Mouse (Mus musculus): ENCODE measurements around the gene Olig2.
"Not testable (repeated sequence)": the region's sequence is repeated elsewhere in the genome, so short reads cannot be mapped to it uniquely, and the experiment has no call there.

Olig2 gene

GRCm38 (mm10) chr16:91226883-91227759 lies 1.9 kb downstream of the Olig2 start:
- no peak for DNase-seq (ENCODE audit: inconsistent ontology term)

- no peak for DNase-seq (ENCODE audit: inconsistent ontology term)
Measured at GRCm38 (mm10) chr16:91227760-91228043, 2.4 kb downstream of the Olig2 start.

GRCm38 (mm10) chr16:91228238-91229071 lies 3.2 kb downstream of the Olig2 start:
- DNase-seq (ENCODE audit: inconsistent ontology term), result no peak

GRCm38 (mm10) chr16:91229072-91229348 lies 3.8 kb downstream of the Olig2 start:
- DNase-seq (ENCODE audit: inconsistent ontology term), result no peak

- DNase-seq (ENCODE audit: inconsistent ontology term), result no peak
Measured at GRCm38 (mm10) chr16:91229643-91230042, 4.4 kb downstream of the Olig2 start.

- no peak for DNase-seq (ENCODE audit: inconsistent ontology term)
Measured at GRCm38 (mm10) chr16:91231781-91232469, 6.7 kb downstream of the Olig2 start.

GRCm38 (mm10) chr16:91232470-91233240 lies 7.4 kb downstream of the Olig2 start:
- DNase-seq (ENCODE audit: inconsistent ontology term), result no peak

GRCm38 (mm10) chr16:91233241-91233944 lies 8.1 kb downstream of the Olig2 start:
- DNase-seq (ENCODE audit: inconsistent ontology term), result no peak

GRCm38 (mm10) chr16:91239024-91239423 lies 13.8 kb downstream of the Olig2 start:
- no peak for DNase-seq (ENCODE audit: inconsistent ontology term)

- no peak for DNase-seq (ENCODE audit: inconsistent ontology term)
Measured at GRCm38 (mm10) chr16:91246292-91246691, 21.0 kb downstream of the Olig2 start.

GRCm38 (mm10) chr16:91255419-91256164 lies 30.3 kb downstream of the Olig2 start:
- DNase-seq (ENCODE audit: inconsistent ontology term), result not testable (repeated sequence)

GRCm38 (mm10) chr16:91258956-91259355 lies 33.7 kb downstream of the Olig2 start:
- DNase-seq (ENCODE audit: inconsistent ontology term), result no peak

- DNase-seq (ENCODE audit: inconsistent ontology term), result no peak
Measured at GRCm38 (mm10) chr16:91260861-91261260, 35.6 kb downstream of the Olig2 start.

GRCm38 (mm10) chr16:91262467-91263220 lies 37.4 kb downstream of the Olig2 start:
- peak; percentile 83 for DNase-seq (ENCODE audit: inconsistent ontology term)

- DNase-seq (ENCODE audit: inconsistent ontology term), result no peak
Measured at GRCm38 (mm10) chr16:91265972-91266371, 40.7 kb downstream of the Olig2 start.

- no peak for DNase-seq (ENCODE audit: inconsistent ontology term)
Measured at GRCm38 (mm10) chr16:91268724-91269452, 43.6 kb downstream of the Olig2 start.

GRCm38 (mm10) chr16:91269468-91270211 lies 44.4 kb downstream of the Olig2 start, which contains the start of gene Olig1:
TSS of gene Olig1 (plus strand) at chr16:91269772.
- DNase-seq (ENCODE audit: inconsistent ontology term), result peak; percentile 76

Measured in Muller cell, postnatal 12 days (primary cell).